Mouse (Mus musculus): Measurements from ENCODE around the gene Cemip2.

Gene Cemip2

DNA sequence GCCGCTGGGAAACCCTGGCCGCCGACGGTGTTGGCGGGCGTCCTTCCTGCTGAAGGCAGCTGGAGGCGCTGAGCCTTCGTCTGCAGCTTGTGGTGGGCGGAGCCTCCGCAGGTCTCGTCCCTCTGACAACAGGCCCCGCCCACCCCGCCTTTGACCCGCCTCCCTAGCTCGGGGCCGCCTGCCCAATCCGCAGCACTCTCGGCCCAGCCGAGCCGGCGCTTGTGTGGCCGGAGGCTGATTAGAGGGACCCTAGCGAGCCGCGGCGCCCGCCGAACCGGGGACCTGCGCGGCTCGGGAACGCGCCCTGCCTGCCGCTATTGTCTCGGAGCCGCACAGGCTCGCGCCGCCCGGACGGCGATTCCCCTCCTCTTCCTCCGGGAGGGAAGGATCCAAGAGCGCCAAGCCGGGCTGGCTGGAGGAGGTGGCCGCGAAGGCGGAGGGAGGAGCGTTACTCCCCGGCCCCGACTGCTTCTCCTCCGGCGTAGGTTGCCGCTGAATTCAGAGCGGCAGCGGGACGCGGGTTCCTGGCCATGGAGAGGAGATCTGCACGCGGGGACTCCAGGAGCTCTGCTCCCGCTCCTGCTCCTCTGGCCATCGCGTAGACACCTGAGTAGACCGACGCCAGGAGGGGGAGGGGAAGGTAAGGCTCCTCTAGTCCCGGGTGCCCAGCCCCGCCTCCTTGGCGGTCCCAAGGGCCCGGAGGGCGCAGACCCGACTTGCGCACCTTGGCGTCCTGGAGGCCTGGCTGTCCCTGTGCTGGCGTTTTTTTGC is at the start of gene Cemip2:
Gene Cemip2 (plus strand): TSS at position 196 of the 771 bp plus-strand sequence.
- peak; percentile 97 for DNase-seq

DNA sequence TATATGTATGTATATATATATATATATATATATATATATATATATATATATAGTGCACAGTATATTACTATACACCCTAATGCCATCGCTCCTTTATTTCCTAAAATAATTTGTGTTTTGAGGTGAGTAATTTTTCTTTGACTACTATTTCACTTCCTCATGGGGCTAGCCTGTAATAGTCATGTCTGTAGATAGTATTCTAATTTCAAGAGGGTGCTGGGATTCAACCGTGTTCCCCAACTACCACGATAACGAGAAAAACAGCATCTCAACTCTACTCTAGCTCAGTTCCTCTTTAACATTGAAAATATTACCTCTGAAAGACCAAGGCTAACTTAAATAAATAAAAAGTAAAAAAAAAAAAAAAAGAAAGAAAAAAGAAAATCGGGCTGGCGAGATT is 49.8 kb upstream of the Cemip2 start:
- DNase-seq = no peak

DNA sequence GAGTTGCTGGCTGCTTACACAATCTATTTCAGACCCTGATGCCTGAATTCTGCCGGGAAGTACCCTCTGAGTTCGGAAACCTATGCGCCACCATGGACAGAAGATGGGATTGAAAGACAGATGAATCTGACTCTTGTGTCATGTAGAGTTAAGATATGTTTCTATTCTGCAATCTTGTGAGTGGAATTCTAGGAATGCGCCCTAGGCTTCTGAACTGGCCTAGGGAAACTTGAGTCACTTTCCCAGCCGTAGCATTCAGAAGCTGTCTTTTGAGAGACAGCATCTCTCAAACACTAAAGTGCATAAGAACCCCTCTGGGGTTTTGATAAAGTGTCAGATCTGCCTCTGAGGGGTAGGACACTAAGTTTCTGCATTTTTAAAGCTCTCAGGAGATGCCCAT is 46.3 kb upstream of the Cemip2 start:
- DNase-seq = no peak

DNA sequence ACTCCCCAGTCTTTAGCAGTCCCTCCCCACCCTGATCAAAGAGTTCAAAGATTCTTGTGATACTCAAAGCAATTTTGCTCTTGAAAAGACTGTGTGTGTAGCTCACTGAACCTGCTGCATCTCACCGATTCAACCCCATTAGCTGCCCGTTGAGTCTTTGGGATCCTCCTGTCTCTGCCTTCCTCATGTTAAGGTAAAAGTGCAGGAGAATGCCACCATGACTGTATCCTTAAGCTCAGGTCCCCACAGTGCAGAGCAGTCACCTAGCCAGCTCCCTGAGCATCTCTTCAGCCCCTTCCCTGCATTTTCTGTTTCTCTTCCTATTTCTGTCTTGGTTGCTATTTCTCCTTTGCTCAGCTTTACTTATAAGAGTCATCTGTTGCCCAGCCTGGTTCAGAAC is 45.0 kb upstream of the Cemip2 start:
- DNase-seq = no peak

DNA sequence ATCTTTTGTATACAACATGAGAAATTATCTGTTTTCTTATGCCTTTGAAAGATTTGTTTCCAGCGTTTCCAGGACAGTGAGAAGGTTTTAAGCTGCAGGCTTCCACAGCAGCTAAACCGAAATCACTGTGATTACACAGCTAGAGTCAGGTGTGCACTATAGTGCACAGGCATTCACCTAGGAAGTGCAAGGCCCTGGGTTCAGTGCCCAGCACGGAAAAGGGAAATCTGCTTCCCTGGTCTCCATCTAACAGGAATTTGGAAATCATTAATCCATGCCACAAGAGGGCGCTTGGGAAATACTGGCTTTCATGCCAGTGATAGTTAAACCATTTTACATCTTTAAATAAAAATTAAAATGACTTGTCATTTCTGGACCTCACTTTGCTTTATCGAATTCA is 44.0 kb upstream of the Cemip2 start:
- peak; percentile 58 for DNase-seq

DNA sequence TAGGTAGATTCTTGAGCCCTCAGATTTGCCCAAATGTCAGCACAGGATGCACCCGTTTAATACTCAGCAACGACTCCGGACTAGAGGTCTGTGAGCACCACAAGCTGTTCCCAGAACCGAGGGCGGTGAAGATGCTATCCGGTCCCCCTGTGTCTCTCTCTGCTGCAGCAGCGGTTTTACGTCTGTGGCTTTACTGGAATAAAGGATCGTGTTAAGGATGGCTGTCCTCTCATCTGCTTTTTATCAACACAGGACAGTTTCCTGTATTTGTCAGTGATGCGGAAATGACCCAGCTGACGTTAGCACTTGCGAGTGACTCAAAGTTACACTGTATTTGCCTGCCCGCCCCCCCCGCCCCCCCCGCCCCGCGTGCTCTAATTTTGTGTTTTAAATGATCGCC is 40.7 kb upstream of the Cemip2 start:
- no peak for DNase-seq

DNA sequence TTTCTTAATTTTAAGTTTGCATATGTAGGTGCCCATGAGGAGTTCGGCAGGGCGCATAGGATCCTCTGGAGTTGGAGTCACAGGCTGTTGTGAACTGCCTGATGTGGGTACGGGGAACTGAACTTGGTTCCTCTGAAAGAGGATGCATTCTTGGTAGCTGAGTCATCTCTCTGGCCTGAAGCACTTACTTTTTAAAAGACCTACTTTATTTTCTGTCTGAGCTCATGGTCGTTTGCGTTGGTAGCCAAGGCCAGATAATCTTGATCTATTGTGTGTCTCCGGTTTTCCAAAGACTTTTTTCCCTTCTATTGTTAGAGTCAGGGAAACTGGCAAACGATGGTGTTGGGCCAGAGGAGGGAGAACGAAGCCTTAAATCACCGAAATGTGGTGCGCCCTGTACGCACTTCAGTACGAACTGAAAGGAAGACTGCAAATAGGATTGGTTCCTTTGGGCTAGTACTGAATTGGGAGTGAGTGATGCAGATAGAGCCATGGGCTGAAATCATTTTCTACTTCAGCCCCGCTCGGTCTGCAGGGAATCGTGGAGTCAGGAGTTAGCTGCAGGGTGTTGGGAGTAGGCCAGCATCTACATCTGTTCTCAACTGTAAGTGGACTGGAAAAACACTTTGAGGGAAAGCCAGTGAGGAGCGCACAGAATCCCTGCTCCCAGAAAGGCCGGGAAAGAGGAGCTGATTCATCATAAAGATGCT is 40.1 kb upstream of the Cemip2 start:
- no peak for DNase-seq

DNA sequence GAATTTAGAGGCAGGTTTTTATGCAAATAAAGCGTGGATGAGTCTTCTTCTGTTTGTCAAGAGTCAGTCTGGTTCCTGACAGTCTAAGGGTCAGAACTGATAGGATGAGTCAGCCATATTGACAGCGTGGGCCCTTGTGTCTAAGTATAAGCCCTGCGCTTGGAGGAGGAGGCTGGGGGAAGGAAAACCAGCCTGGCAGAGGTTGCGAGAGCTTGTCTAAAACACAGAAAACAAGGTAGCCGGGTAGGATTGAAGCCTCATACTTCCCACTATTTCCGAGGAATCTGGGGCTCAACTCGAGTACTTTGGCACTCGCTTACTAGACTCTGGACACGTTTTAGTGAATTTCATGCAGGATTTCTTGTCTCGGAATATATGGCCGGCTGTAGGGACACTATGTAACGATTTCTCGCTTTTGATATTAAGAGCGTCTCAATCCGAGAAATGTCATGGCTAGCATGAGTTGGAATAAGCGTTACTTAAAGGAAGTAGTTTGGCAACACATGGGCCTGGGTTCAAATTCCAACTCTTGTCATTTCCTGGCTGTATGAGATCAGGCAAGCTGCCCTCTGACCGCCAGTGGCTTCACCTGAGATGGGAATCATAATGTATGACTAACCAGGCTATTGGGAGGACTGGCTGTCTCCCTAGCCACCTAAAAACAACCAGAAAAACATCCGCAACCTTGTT is 39.4 kb upstream of the Cemip2 start:
- DNase-seq = no peak

DNA sequence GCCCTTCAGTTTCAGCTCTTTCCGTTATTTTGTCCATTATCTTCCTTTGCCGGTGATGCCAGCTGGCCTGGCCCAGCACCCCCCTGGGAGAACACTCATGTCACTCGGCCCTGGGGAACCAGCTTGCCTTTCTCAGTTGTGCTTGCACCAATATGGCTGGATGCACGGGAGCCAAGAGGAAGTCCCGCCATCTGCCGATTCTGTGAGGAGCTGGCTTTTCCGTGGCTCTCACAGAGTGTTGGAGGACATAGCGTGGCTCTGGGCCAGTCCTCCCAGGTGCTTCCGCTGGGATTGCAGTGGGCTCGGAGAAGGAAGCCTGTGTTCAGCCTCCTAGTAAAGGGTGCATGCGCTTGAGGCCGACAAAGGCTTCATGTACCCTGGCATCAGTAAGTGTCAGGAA is 36.0 kb upstream of the Cemip2 start:
- DNase-seq = no peak

DNA sequence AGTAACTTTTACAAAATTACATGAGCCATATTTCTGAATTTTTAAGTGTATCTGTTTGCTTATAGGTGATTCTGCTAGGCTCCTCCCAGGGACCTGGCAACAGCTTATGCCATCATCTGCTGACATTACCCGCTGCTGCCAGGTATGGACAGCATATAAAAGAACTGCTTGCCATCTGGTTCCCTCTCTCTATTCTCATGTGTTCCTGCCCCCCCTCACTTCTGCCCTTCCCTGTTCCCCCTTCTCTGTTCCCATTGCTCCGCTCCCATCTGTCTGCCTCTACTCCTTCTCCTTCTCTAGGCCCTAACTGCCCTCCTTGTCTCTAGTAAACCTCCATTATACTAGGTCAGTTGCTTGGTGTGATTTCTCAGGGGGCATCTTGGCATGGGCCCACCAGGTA is 32.6 kb upstream of the Cemip2 start:
- DNase-seq = no peak

DNA sequence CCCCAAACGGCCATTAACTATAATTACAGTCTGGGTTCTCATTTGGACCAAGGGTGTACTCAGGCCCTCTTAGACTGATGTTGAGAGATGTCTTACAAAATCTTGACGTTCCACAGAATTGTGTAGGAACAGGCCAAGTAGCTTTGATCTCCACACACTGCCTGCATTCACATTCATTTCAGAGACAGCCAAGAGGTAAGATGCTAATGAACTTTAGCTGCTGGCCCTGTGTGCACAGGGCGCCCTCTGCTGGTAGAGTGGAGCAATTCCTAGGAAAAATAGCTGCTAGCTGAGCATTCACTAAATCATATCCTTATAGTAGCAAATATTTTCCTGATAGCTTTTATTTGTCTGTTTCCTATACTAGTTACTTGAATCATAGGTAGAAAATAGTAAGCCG is 30.8 kb upstream of the Cemip2 start:
- peak; percentile 73 for DNase-seq

DNA sequence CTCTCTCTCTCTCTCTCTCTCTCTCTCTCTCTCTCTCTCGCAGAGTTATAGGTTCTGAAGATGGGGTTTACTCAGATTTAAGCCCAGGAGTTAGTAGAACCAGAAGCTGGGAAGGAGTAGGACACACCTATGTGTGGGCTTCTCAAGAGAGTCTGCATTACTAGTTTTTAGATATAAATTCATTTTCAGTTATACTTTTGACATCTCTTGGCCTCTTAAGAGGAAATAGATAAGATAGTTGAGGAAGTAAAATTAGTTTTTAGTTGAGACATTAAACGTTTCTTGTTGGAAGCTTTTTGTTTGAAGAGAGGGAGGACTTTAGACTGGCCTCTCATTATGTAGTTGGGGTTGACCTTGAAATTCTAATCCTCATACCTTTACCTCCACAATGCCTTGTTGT is 28.0 kb upstream of the Cemip2 start:
- DNase-seq = no peak

DNA sequence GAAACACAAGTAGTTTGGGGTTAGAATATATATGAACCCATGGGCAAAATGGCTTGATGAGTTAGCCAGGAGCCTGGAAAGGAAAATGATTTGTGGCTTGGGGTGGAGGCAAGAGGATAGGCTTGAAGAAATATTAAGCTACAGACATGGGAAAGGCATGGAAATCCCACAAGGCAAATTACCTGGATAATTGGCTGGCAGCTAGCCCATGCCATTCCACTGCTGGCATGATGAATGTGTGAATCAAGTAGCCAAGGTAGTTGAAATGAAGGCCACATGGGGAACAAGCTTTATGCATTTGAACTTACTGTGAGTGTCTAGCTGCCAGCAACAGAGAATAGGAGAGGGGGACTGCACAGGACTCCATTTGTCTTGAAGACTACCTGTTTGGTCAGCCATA is 16.5 kb upstream of the Cemip2 start:
- DNase-seq = no peak

DNA sequence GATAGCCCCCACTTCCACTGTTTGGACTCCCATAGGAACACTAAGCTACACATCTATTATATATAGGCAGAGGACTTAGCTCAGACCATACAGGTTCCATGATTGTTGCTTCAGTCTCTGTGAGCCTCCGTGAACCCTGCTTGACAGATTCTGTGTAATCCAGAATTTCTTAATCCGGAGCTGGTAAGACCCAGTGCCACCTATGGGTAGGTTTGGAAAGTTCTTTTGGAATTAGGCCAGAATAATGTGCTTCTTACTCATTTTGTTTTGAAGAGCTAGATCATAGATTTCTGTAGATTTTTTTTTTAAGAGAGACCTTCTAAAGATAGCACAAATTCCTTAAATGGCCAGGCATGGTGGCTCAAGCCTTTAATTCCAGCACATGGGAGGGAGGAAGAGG is 14.1 kb upstream of the Cemip2 start:
- no peak for DNase-seq

DNA sequence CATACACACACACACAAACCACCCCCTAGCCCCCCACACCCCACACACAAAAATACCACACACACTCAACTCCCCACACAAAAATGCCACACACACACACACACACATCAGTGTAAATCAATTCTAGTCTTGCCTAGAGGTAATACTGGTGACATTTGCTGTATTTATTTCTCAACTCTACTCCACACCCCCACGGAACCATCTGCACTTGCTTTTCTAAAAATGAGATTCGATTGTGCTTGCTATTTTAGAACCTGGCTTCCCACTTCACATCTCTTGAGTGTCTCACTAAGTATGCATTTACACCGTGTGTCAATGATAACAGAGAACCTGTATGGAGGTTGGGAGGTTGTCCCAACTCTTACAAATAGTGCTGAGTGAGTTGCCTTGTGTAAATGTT is 13.4 kb upstream of the Cemip2 start:
- no peak for DNase-seq

DNA sequence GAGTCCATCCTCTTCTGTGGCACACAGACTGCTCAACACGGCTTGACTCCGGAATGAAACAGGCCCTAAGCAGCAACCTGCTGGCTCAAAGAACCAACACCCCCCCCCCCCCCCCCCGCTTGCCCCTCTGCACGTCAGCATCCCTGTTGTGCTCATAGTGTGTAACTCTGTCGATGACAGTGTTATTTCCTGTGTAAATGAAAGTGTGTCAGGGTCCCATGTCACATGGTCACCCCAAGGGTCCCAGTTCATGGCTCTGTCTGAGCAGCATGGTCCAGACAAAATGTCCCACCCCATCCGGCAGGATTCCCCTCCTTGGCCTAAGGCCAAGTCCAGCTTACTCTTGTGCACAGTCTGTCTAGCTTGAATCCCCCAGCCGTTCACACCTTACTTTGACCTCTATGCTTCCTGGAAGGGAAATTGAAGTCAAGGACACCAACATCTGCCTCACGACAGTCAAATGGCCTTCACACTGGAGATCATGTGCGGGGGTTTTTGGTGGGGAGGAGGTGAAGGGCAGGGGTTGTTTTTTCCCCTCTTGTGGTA is 10.6 kb upstream of the Cemip2 start:
- no peak for DNase-seq

DNA sequence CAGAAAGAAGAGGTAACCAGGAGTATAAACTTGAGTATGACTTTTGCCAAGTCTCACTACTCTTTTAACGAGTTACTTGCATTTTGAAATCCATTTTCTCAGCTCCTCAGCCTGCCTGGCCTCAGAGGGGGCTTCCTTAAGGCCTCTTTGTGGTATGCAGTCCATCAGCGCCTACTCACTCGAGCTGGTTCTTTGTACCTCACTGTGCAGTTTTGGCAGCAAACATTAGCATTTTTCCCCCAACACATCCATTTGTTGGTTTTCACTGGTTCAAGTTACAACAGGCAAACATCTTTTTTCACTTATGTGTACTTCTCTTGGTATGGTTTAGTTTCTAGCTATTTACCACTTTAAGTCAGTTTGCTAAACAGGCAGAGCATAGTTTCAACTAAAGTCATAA is 8.3 kb upstream of the Cemip2 start:
- no peak for DNase-seq

DNA sequence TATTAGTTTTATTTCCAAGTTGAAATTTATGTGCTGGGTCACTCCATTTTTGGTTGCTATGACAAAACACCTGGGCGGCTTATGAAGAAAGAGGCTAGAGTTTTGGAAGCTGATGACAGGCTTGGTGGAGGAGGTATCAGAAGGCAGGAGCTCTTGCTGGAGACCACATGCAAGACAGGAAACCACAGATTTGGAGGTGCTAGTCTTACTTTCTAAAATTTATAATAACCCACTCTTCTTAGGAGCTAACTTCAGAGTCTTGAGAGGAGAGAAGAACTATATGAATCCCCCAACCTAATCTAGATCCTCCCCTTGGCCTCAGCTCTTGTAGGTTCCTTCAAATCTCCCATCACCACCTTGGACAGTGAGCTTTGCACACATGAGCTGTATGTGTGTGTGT is 6.6 kb upstream of the Cemip2 start:
- DNase-seq = no peak

DNA sequence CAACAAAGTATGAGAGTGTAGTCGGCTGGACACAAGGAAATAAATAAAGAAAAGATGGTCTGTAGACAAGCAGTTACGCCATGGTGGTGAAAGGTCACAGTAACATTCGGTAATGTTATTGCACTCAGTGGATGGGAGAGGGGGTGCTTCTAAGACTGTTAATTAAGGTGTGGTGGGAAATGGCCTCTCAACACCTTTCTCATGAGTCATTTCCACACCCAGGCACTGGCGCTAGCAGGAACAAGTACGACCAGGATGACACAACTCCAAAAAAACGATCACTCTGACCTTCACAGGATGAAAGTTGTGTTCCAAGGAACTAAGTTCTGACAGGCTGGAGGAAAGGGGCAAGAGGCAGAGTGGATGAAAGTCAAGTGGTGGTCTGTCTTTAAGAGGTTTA is 4.5 kb upstream of the Cemip2 start:
- DNase-seq = no peak

DNA sequence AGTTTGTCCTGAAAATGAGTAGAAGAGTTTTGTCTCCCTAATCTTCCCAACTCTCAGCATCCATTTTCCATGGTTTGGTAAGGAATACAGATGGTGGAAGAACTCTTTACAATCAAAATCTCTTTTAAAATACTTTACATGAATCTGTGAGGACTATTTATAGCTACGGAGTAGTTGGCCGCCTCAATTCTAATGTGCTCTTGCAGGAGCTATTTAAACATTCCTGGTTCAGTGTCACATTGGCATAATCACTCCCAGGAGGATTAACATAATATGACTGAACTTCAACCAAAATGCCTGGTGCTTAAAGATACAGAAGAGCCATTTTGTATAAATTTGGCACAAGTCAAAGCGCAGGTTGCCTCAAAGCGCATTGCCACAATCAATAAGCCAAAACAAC is 2.5 kb upstream of the Cemip2 start:
- DNase-seq = no peak

DNA sequence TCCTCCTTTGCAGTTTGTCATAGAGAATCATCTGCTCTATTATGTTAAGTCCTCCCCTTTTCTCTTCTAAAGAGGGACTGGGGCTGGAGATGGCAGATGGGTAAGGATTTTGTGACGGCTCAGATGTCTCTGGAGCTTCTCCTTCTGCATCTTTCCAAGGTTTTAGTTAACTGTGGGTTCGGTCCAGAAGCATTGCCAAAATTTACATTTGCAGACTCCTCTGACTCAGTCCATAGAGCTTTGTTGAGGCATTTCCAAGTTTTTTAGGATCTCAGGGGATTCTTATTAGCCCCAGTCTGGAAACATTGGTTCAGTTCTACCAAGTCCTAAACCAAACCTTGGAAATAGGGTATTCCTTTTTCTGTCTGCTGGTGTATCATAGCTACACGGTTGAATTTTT is 1.5 kb upstream of the Cemip2 start:
- DNase-seq = no peak

DNA sequence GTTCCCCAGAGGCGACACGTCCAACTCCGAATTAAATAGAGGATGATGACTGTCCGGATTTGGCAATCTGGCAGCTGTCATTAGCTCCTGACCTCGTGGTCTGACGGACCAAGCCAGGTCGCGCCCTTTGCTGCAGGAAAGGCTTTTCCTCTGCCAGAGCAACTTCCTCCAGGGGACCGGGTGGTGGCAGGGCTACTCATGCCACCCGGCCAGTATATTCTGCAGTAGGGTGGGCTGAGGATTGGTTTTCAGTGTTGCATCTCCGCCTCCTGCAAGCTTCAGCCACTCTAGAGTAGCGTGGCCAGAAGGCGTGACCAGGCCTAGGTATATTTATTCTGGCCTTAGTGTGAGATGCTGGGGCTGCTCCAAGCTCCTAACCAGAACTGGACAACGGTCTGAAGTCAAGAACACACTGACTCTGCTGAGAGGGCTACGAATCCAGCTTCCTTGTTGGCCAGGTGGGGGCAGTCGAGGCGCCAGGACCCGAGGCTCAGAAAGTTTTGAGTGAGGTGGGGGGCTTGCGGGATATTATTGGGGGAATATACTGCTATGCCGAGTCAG is 891 bp upstream of the Cemip2 start:
- peak; percentile 67 for DNase-seq

DNA sequence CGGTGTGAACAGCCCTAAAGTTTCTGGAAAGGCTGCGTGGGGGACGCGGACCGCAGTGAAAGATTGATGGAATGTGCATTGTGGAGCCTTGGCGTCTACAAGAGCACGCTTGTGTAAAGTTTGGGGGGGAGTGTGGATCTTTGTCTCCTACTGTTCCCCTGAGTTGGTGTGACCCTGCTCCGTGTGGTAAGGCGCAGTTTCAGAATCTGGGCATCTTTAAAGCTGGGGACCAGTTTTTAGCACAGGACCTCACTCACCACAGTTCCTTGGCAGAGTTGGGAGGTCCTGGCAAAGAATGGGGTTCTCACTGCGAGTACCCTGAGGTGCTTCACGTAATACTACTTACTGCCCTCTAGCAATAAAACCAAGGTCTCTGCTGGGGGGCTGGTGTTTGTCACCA is 964 bp downstream of the Cemip2 start:
- no peak for DNase-seq

DNA sequence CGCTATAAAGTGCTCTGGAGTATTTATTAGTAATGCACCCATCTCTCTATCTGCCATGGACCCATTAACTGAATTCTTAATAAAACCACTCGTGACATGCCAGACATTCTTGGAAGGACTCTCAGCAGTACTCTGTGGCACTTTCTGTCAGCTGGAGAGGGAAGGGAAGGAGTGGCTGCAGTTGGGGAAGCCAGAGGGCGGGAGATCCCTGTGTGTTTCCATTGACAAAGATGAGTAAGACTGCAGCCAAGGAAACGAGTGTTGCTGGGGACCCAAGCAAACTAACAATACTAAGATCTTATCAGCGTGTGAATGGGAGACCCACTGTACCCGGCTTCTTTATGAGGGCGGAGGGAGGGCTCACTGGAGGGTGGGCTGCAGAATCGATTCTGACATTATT is 2.5 kb downstream of the Cemip2 start:
- no peak for DNase-seq
